Mouse (Mus musculus): ENCODE results near the gene D6Ertd527e.
A peak's percentile ranks its signal among the peaks of the same experiment; 100 is the strongest.
"Not testable (repeated sequence)": the region's sequence is repeated elsewhere in the genome, so short reads cannot be mapped to it uniquely, and the experiment has no call there.

The D6Ertd527e gene

DNA sequence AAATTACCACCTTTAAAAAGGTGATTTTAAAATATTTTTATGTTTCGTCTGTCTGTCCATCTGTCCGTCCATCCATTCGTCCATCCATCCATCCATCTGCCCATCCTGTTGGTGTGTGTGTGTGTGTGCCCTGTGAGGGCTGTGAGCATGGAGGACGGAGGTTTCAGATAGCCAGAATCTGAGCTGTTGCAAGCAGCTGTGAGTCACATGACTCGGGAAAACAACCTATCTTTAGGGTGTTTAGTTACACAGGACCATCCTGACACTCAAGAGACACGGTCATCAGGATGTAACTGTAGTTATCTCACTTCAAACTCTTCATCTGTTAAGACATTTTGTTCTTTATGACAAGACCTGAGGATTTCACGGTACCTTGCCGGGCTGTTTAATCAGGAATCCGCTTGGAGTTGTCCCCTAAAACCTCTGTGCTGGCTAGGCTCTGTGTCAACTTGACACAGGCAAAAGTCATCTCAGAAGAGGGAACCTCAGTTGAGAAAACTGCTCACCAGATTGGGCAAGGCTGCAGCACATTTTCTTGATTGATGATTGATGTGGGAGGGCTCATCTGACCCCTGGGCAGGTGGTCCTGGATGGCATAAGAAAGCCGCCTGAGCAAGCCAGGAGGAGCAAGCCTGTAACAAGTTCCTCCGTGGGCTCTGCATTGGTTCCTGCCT, at the start of gene D6Ertd527e:
D6Ertd527e (plus strand) TSS at position 624 of the 674 bp plus-strand sequence.
- no peak for DNase-seq (ENCODE audit: low read depth, low spot score)

DNA sequence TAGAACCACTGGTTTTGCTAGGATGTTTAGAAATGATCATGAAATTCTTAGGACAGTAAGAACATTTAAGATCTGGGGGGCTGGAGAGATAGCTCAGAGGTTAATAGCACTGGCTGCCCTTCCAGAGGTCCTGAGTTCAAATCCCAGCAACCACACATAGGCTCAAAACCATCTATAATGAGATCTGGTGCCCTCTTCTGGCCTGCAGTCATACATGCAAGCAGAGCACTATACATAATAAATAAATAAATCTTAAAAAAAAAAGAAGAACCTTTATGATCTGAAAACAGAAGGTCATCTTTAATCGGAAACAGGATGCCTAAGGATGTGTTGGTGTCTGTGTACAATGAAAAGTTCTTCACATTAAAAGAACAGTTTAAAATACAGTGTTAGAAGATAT, 44.8 kb upstream of the D6Ertd527e start:
- no peak for DNase-seq (ENCODE audit: low read depth, low spot score)

DNA sequence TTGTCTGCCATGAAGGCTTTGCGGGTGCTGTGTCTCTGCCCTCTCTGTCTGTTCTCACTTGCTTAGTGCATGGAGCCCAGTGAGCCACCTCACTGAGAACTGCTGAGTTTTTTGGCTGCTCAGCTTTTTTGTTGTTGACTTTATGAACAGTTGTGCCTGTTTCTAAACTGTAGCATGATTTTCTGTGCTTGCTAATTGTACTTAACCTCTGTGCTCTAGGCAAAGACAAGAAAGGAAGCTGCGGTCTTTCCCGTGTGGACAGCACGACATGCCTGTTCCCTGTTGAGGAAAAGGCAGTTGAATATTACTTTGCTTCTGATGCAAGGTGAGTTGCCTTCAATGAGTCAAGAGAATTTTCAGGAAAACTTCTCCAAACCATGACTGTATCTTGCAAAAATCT, 41.0 kb upstream of the D6Ertd527e start:
- DNase-seq (ENCODE audit: low read depth, low spot score), result no peak

DNA sequence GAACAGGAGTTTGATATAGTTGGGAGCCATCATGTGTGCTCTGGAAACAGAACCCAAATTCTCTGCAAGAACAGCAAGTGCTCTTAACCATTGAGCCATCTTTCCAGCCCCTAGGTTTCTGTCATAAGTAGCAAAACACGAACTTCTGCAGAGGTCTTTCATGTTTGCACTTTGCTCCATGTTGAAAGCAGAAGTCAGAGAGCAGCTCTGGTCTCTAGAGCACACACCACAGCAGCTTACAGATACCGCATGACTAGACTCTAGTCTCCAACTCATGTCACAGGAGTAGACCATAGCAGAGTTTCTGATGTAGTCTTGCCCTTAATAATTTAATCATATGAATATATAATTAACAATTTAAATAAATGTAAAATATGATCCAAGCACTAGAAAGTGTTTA, 36.3 kb upstream of the D6Ertd527e start:
- DNase-seq (ENCODE audit: low read depth, low spot score), result no peak

DNA sequence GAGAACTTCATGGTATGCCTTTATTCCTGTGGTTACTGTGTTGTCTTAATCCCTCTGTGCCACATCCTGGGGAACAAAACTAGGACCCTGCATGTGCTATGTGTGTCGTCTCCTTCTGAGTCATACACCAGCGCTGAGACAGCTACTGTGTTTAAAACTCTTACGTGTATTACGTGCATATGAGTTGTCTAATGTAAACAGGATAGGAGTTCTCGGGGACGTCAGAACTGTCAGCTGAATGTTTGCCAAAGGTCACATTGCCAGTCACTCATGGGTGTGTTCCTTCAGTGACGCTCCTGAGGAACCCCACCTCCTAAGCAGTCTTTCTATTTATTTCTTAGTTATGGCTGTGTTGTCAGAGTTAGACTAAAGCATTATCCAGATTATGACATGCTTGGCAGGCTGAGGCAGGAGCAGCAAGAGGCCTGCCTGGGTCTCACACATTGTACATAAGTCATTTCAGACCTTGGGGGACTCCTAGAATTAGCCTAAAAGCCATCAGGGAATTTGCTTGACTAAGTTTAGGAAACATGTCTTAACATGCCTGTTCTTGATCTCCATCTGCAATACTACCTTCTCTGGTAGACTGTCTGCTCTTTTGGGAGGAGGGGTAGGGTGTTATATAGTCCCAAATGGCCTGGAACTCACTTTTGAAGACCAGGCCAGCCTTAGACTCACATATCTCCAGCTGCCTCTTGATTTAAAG, 35.2 kb upstream of the D6Ertd527e start:
- no peak for DNase-seq (ENCODE audit: low read depth, low spot score)

DNA sequence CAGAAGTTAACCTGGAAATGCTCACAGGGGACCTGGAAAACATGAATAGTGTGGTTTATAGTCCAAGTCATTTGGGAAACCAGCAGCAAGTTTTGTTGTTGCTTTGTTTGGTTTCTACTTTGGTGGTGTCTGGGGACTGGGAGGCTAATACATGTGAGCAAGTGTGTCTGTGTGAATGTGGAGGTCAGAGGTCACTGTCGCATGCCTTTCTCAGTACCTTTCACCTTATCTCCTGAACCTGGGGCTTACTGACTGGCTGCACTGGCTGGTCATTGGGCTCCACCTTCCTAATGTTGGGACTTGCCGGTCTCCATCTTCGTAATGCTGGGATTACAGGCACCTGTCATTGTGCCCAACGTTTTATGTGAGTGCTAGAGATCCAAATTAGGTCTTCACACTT, 33.9 kb upstream of the D6Ertd527e start:
- no peak for DNase-seq (ENCODE audit: low read depth, low spot score)

DNA sequence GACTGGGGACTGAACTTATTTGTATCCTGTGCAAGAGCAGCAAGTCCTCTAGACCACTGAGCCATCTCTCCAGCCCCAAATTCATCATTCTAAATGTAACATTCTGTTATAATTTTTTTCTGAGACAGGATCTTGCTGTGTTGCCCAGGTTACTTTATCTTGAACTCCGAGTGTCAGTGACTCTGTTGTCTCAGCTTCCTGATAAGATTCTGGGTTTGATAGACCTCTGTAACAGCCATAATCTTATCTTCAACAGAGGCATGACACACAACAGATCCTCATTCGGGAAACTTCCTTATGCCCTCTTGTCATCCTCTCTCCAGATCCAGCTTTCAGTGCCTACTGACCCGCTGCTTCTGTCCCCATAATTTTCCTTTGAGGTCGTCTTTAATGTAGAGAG, 31.8 kb upstream of the D6Ertd527e start:
- no peak for DNase-seq (ENCODE audit: low read depth, low spot score)

DNA sequence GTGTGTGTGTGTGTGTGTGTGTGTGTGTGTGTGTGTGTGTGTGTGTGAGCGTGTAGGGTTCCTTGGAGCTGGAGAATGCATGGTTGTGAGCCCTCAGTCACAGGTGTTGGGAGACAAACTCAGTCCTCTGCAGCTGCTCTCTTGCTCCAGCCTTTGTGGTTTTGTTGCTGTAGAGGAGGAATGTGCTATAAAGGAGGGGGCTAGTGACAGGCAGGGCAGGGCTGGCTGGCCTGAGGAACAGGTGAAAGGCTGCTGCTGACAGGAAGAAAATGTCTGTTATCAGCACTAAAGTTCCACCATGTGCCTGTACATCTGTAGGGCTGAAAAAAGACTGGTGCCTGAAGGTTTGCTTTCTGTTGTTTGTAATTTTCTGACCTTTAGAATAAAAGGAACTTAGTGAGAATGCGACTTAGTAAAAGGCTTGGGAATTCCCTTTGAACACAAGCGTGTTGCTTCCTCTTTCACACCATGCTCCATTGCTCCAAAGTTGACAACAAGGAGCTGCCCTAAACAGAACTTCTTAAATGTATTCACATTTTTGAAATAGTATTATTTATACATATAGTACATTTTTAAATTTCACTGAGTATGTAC, 29.4 kb upstream of the D6Ertd527e start:
- no peak for DNase-seq (ENCODE audit: low read depth, low spot score)

DNA sequence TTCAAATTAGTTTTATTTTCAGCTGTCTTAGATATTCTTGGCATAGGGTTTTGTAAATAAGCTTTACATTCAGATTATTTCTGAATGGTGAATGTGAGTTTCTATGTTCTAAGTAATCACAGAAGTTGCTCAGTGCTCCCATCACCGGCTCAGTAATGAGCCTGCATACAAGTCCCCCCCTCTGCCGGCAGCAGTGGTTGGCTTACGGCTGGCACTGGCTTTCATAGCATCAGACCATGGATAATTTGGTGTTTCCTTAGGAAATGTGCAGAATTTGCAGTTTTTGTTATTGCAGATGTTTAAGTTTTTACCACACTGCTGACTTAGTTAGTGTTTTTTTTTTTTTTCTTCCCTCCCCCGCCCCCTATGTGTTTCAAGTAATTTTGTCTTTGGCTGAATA, 25.1 kb upstream of the D6Ertd527e start:
- no peak for DNase-seq (ENCODE audit: low read depth, low spot score)

DNA sequence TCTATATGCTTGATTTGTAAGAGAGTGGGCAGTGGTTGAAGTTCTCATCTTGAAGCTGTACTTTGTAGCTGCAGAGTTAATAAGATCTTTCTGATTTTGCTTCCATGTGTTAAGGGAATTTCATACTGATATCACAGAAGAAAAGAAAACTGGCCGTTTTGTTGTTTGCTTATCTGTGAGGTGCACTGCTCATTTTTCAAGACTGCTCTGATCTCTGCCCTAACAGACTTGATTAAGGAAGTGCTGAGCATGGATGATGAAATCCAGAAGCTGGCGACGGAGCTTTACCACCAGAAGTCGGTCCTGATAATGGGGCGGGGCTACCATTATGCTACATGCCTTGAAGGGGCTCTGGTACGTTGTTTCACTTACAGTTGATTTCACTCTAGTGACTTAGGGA, 19.5 kb upstream of the D6Ertd527e start:
- DNase-seq (ENCODE audit: low read depth, low spot score), result no peak

DNA sequence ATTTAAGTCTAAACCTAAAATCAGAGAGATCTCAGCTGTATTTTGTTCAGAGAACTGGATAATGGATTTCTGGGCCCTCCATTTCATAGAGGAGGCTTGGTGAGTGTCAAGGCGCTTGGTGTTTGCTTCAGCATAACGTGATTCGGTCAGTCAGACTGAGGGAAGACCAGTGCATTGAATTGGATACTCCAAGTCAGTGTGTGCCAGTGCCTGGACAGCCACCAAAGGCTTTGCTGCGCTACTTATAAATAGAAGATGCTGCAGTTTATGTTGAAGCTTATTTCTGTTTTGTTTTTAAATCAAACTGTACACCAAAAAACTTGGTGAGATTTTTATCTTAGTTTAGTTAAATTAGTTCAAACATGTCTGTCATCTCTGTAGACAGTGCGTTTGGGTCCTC, 16.2 kb upstream of the D6Ertd527e start:
- no peak for DNase-seq (ENCODE audit: low read depth, low spot score)

DNA sequence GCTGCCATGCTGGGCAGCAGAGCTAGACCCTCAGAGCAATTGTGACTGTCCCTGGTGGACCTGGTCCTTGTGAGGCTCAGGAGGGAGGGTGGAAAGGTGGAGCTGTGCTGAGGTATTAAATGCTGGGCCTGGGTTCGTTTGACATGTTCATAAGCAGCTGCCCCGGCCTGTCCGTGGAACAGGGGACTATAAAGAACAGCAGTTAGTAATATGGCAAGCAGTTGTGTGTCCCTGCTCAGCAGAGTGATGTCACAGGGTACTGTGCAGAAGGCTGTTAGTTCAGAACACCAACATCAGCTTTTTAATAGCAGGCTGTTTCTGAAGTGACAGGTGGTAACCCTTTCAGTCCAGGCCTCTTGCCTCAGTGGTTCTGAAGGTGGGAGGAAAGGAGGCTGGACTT, 13.7 kb upstream of the D6Ertd527e start:
- no peak for DNase-seq (ENCODE audit: low read depth, low spot score)

DNA sequence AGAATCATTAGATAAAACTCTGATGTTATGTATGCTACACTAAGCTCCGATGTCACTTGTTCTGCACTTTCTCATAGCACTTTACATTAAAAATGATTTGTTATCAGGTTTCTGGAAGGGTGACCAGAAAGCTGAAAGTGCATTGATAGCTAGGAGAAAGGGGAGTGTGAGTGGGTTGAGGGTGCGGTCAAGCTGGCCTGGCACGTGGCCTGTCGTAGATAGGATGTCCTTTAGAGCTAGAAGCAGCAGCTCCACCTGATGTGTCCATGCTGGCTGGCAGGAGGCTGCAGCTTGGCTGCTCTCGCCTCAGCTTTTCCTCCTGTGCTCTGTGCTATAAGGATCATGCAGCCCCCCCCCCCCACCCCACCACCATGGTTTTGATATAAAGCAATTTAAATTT, 12.1 kb upstream of the D6Ertd527e start:
- DNase-seq (ENCODE audit: low read depth, low spot score), result no peak

DNA sequence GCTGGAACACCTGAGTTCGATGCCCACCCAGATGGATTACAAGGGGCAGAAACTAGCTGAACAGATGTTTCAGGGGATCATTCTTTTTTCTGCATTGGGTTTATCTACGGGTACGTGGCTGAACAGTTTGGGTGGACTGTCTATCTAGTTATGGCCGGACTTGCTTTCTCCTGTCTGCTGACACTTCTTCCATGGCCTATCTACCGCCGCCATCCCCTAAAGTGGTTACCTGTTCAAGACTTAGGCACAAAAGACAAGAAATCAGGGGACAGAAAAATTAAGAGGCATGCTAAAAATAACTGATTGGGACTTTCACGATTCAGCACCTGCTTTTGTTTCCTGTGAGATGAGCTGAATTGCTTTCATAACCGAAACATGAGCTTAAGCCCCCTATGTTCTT, 10.9 kb upstream of the D6Ertd527e start:
- DNase-seq (ENCODE audit: low read depth, low spot score), result not testable (repeated sequence)

DNA sequence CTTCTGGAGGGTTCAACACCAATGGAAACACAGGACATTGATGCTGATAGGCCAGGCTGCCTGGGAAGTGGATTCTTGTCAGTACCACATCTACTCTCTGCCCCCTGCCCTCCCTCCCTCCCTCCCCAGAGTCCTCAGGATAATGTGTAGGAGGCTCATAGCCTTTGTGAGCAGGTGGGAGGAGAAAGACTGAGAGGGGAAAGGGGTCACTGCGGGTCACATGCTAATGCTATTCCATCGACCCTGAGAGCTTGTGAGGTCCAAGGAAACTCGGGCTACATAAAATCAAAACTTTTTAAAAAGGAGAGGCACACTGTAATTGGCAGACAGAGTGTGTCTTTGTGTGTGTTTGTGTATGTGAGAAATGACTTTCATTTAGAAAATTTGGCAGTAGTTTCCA, 5.3 kb upstream of the D6Ertd527e start:
- DNase-seq (ENCODE audit: low read depth, low spot score), result no peak

DNA sequence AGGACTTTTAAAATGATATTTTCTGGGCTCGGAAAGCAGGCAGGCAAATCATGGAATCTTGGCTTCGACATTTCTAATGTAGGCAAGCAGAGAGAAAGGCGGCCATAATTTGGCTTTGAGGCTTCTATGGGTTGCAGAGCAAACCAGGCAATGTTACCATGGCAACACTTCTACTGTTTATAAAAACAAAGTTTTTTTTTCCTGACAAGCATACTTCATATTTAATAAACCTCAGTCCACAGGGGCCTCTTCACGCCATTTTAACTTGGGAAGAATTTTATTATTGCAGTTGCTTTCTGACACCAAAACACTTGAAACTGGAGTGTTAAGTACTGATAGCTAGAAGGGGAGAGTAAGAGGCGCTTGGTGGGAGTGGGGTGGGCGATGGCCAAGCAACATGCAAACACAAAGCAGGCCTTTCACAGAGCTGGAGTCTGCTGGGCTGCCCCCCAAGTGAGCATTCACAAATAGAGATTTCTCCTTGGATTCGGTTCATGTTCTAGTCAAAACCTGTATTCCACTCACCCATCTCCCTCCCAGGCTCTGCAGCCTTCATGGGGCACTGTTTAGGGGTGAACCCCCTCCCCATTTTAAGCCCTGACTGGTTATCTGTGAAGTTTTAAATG, 4.8 kb upstream of the D6Ertd527e start:
- no peak for DNase-seq (ENCODE audit: low read depth, low spot score)

DNA sequence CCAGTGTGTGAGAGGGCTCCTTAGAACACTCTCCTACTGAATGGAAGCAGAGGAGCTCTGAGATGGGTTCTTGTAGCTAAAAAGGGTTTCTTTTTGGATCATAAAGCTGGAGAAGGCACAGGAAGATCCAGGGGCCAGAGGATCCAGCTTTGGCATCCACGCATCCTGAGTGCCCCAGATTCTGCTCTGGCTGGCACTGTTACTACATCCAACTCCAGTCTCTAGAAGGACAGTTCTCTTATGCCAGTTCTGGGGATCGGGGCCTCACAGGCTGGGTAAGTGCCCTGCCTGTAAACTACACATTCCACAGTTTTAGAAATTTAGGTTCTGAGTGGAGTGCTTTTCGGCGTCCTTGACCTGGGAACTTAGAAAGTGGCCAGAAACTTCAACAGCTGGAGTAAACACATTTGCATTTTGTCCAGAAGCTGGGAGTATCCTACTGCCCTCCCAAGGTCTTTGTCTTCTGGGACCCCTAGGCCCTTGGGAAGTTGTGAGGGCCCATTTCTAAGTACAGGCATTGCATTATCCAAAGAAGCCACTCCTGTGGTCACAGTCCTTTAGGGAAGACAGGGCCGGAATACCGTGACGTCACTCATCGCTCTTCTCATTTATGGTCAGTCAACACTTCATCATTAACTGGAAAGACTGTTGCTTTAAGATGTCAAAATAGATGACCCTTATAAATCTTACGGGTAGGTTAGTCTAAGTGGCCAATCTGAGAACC, 4.1 kb upstream of the D6Ertd527e start:
- no peak for DNase-seq (ENCODE audit: low read depth, low spot score)

DNA sequence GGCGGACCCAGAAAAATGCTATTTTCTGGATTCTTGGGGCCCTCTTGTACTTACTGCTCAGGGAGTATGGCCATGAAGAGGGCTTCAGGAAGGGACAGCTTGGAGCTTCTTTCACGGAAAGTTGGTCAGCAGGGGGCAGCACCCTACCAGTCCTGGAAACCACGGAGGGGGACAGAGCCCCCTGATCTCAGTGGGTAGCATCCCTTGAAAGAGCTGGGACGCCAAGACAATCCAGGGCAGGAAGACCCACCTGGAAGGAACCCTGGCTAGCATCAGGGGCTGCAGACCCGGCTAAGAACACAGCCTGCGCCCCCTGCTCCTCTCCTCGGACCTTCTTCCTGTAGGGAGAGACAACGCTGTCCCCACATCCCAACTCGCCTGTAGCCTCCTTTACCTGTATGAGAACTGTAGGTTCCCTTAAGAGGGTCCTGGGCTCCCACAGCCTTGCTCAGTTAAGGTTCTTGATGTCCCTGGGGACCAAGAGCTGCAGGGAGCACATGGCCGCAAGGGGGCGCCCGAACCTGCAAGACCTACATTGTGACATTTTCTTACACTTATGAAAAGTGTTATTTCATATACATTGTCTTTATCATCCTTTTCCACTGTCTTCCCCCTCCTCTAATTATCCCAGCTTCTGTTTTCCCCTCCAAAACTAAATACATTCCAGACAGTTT, 3.1 kb upstream of the D6Ertd527e start:
- peak; percentile 72 for DNase-seq (ENCODE audit: low read depth, low spot score)

DNA sequence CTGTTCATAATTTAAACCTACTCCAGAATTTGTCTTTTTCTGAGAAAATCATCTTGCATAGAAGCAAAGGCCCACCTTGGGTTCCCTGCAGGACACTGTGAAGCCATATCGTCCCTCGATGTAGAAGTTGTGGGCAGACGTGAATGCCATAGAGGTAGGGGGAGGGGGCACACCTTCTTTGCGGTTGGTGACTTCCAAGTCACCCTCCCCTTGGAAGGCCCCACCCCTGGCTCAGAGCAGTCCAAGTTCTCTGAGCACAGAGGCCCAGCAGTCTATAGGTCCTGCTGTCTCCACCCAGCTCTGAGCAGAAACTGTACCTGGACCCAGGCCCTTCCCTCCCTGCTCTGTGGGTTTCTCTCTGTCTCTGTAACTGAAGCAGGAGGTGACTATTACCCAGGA, 2.6 kb upstream of the D6Ertd527e start:
- no peak for DNase-seq (ENCODE audit: low read depth, low spot score)

DNA sequence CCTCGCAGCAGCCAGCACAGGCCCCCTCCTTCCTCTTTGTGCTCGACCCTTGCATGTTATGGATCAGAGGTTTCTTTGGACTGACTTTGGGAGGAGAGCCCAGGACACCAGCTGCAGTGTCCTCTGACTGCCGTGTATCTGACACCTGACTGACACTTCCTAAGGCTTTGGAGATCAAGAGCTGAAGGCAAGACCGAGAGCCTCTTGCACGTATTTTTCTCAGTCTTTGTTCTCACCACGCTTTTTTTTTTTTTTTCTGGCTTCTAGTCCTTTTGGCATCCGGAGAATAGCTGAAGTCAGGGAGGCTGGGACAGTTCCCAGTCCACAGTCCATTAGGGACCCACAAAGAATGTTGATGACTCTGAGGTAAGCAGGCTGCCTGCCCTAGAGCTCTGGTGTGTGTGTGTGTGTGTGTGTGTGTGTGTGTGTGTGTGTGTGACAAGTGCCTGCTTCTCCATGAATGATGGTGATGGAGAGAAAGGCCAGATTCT, 2.1 kb upstream of the D6Ertd527e start:
- no peak for DNase-seq (ENCODE audit: low read depth, low spot score)

DNA sequence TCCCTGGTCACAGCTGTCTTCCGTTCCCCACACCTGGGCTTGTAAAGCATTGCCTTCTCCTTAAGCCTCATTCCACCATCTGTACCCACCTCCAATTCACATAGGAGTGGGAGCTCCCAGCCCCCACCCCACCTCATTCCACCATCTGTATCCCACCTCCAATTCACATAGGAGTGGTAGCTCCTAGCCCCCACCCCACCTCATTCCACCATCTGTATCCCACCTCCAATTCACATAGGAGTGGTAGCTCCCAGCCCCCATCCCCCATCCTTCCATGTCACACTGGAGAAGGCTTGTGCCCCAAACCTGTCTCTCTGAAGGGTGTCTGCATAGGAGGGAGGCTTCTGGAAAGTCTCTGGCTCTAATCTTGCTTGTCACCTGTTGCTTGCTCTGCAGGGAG, 1.2 kb upstream of the D6Ertd527e start:
- no peak for DNase-seq (ENCODE audit: low read depth, low spot score)

Data from embryo, embryonic 11.5 days (tissue).